Mouse (Mus musculus) midbrain, embryonic 10.5 days (tissue): Measurements from ENCODE around the gene Ak4. TPM values are rescaled to one million over a fixed set of nuclear protein-coding genes. Genes with fewer than 3 reads are reported as not detected.

Source experiments
- DNase-seq: peaks from one replicate; pipeline ENCODE4 v3.0.0-alpha.2; 2017; ENCODE audit warnings: low spot score
- H3K27ac ChIP-seq: fragments of 300-500 bp; sonication (generic); replicated peaks from 2 replicates; pipeline ENCODE4 v1.5.1; 2016; ENCODE audit warnings: mild to moderate bottlenecking
- H3K27me3 ChIP-seq: fragments of 300-500 bp; sonication (generic); 2 replicates; pipeline ENCODE4 v1.6.1; 2016; ENCODE audit warnings: low read depth, mild to moderate bottlenecking; ENCODE audit not compliant: poor library complexity, severe bottlenecking
- H3K36me3 ChIP-seq: fragments of 300-500 bp; sonication (generic); 2 replicates; pipeline ENCODE4 v1.6.1; 2016; ENCODE audit warnings: mild to moderate bottlenecking, moderate library complexity
- H3K4me1 ChIP-seq: fragments of 300-500 bp; sonication (generic); 2 replicates; pipeline ENCODE4 v1.6.1; 2016
- H3K4me3 ChIP-seq: fragments of 300-500 bp; sonication (generic); 2 replicates; pipeline ENCODE4 v1.5.1; 2016; ENCODE audit warnings: mild to moderate bottlenecking, moderate library complexity
- H3K9me3 ChIP-seq: fragments of 300-500 bp; sonication (generic); replicated peaks from 2 replicates; pipeline ENCODE4 v1.6.1; 2016; ENCODE audit warnings: mild to moderate bottlenecking
- WGBS: fragments of 180-500 bp; shearing (Covaris S2); methylation state at CpG from one replicate; pipeline ENCODE4 v1.1.7; 2016; 5-methylcytosine and 5-hydroxymethylcytosine counted together
- polyA plus RNA-seq: library from polyadenylated mRNA; unstranded; fragments of >200 nt; fragmentation: Nextera tagmentation; extraction: Ambion mirVana; gene quantifications from 2 replicates; pipeline ENCODE4 v1.2.1, GENCODE M21; 2016

Gene Ak4
- polyA plus RNA-seq, 1 experiment from 2014 or later, result 47.8 TPM

DNA sequence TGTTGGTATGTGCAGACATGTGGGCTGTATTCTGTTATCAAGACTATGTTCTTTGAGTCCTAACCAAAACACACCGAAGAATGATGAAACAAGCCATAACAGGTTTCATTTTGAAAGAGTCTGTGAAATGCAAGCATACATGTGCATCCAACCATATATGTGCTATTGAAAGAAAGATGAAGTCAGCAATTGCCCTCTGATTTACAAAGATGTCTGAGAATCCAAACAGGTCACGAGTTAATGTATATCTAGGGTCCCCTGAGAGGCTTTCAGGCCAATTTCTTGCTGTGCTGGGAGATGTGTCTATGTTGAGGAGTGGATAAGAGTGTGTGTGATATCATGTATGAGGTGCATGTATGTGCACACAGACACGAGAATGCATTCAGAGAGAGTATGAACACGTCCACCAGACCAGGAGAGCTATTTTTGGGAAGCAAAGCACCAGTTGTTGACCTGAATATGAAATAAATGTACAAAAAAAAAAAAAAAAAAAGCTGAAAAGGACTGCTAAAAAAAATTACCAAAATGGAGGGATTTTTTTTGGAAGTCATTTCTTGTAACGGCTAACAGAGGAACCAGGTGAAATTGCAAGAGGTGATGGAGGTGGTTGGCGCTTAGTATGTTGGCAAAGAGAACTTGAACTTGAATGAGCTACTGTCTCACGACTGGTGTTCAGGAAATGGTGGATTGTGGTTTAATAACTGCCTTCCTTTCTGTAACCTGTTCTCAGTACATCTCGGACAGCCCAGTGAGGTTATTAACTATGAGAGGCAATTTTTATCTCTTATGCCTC, 91.2 kb downstream of the Ak4 start:
- Histone ChIP-seq H3K36me3 (no peaks in the 10 kb centered on the region), H3K27ac (no peak overlapping the region), H3K4me1 (peaks cover 25% of the 10 kb centered on the region), H3K4me3 (no peak overlapping the region), H3K9me3 (no peaks in the 10 kb centered on the region), H3K27me3 (peaks cover 33% of the 10 kb centered on the region)
- DNase-seq, result no peak
- WGBS, result 89% methylated on average over 8 of the region's 8 CpGs

DNA sequence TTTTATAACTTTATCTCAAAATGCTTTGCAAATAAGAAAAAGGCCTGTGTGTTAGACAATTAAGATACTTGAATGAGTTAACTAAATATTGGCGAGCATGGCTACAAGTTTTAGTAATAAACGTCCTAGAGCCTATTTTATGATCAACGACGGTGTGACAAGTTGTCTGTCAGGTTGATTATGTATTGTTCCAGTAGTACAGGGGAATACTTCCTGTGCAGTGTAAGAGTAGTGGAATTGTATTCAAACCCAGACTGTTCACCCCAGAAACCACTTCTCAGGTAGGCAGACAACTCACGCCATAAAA, 91.8 kb downstream of the Ak4 start:
- no peak for DNase-seq
- Histone ChIP-seq H3K27ac (no peak overlapping the region), H3K9me3 (no peaks in the 10 kb centered on the region), H3K27me3 (peaks cover 27% of the 10 kb centered on the region), H3K4me1 (peaks cover 22% of the 10 kb centered on the region), H3K36me3 (no peaks in the 10 kb centered on the region), H3K4me3 (no peak overlapping the region)
- 89% methylated on average over 5 of the region's 5 CpGs for WGBS

DNA sequence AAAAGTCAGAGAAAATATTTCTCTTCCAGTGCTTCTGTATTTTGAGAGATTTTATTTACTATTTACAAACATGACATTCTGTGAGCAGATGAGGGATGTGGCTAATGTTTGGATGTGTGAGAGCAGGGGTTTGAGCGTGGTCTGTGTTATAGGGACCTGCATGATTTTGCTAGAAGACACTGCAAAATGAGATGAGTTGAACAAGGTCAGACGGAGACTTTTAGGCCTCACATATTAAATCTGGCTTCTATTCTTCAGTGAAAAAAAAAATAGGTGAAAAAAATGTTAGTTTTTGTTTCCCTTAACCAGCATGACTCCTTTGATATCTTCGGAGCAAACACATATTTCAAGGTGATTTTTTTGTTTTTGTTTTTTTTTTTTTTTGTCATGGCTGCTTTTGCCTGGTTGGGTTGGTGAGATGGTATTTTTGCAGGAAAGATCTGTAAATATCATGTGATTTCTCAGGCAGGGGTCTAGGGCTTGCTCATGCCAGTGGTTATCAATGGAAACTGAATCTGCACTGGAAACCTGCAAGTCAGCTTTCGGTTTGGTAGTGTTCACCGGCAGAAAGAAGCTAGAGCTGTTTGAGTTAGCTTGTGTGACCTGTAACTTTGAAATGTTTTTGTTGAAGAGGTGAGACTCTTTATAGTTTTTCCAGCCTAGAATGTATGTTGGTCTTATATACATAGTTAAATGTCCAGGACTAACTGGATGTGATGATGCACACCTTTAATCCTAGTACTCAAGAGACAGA, 92.9 kb downstream of the Ak4 start:
- H3K4me1 ChIP-seq, result peaks cover 22% of the 10 kb centered on the region
- 90% methylated on average over 5 of the region's 5 CpGs for WGBS
- no peak overlapping the region for H3K4me3 ChIP-seq
- peaks cover 25% of the 10 kb centered on the region for H3K27me3 ChIP-seq
- H3K9me3 ChIP-seq, result no peaks in the 10 kb centered on the region
- H3K36me3 ChIP-seq, result no peaks in the 10 kb centered on the region
- DNase-seq, result no peak
- H3K27ac ChIP-seq, result no peak overlapping the region

DNA sequence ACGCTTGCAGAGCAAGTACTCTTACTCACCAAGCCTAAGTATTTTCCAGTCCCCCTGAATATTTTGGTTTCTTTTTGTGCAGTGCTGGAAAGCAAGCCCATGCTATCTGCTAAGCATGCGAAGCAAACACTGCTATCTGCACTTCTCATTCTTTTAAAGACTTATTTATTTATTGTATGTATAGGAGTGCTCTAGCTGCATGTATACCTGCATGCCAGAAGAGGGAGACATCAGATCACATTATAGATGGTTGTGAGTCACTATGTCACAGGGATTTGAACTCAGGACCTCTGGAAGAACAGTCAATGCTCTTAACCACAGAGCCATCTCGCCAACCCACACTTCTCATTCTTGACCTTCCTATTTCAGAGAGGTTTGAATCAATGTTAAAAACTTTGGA, 94.2 kb downstream of the Ak4 start:
- 91% methylated on average over 3 of the region's 3 CpGs for WGBS
- peaks cover 14% of the 10 kb centered on the region for H3K4me1 ChIP-seq
- H3K36me3 ChIP-seq, result no peaks in the 10 kb centered on the region
- no peak overlapping the region for H3K27ac ChIP-seq
- peaks cover 18% of the 10 kb centered on the region for H3K27me3 ChIP-seq
- no peak overlapping the region for H3K4me3 ChIP-seq
- no peak for DNase-seq
- no peaks in the 10 kb centered on the region for H3K9me3 ChIP-seq

DNA sequence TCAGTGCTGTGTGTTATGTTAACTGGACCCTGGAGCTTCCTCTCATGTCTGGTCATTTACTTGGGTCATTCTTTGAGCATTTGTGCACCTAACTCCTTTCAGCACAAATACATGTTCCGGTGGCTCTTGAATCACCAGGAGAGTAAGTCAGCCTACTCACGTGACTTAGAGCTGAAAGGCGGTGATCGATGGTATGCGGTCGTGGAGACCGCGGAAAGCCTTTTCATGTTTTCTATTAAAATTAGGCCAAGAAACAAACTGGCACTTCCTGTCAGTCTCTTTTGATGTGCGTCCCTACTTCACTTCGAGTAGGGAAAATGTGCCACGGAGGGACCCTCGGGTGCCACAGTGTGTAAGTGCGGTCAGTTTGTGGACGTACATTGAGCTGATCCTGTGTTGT, 96.8 kb downstream of the Ak4 start:
- H3K27me3 ChIP-seq, result no peaks in the 10 kb centered on the region
- H3K4me3 ChIP-seq, result no peak overlapping the region
- no peaks in the 10 kb centered on the region for H3K4me1 ChIP-seq
- no peaks in the 10 kb centered on the region for H3K9me3 ChIP-seq
- DNase-seq, result no peak
- no peak overlapping the region for H3K27ac ChIP-seq
- 96% methylated on average over 14 of the region's 14 CpGs for WGBS
- H3K36me3 ChIP-seq, result no peaks in the 10 kb centered on the region

Other genes with a start within 250 kb of the Ak4 start
- 42.3 and 48.6 TPM in 2 replicates for gene Jak1, start 154.0 kb upstream of the Ak4 start, polyA plus RNA-seq
- gene Dnajc6, start 77.4 kb downstream of the Ak4 start, polyA plus RNA-seq, result 1.2 and 3.0 TPM in 2 replicates
- gene Leprot, start 228.4 kb downstream of the Ak4 start, polyA plus RNA-seq, result 65.6 and 73.6 TPM in 2 replicates